Mouse (Mus musculus): ENCODE data around the gene Taf1c. TPM values are rescaled to one million over a fixed set of nuclear protein-coding genes. Genes with fewer than 3 reads are reported as not detected.

Taf1c gene
- polyA plus RNA-seq, 1 experiment from 2014 or later, result 11.7 TPM

- Histone ChIP-seq H3K4me3 (no peak overlapping the region), H3K4me2 (no peak overlapping the region), H3K4me1 (no peaks in the 10 kb centered on the region), H3K27ac (no peak overlapping the region), H3K36me3 (peaks cover 4% of the 10 kb centered on the region), H3K27me3 (no peaks in the 10 kb centered on the region), H3K9ac (no peak overlapping the region), H3K9me3 (no peaks in the 10 kb centered on the region)
- ATAC-seq (ENCODE audit: insufficient number of reproducible peaks, low FRiP score, low TSS enrichment, low read depth), result no peak
- 93% methylated on average over 7 of the region's 7 CpGs for WGBS
Observed at GRCm38 (mm10) chr8:119591456-119591855, 13.6 kb downstream of the Taf1c start.

- WGBS, result 81% methylated on average over 14 of the region's 14 CpGs
Observed at GRCm38 (mm10) chr8:119590348-119590747, 14.7 kb downstream of the Taf1c start.

GRCm38 (mm10) chr8:119588844-119589243, 16.2 kb downstream of the Taf1c start:
- H3K4me2 ChIP-seq, result no peak overlapping the region
- H3K36me3 ChIP-seq, result no peaks in the 10 kb centered on the region
- no peaks in the 10 kb centered on the region for H3K9me3 ChIP-seq
- no peaks in the 10 kb centered on the region for H3K27me3 ChIP-seq
- H3K4me3 ChIP-seq, result no peak overlapping the region
- H3K9ac ChIP-seq, result no peak overlapping the region
- no peak for ATAC-seq (ENCODE audit: insufficient number of reproducible peaks, low FRiP score, low TSS enrichment, low read depth)
- no peak overlapping the region for H3K27ac ChIP-seq
- H3K4me1 ChIP-seq, result peaks cover 5% of the 10 kb centered on the region
- WGBS, result 20% methylated on average over 10 of the region's 10 CpGs

More at GRCm38 (mm10) chr8:119590348-119590747, 14.7 kb downstream of the Taf1c start:
- H3K9ac ChIP-seq, result no peak overlapping the region
- no peak overlapping the region for H3K27ac ChIP-seq
- H3K4me3 ChIP-seq, result no peak overlapping the region
- no peak for ATAC-seq (ENCODE audit: insufficient number of reproducible peaks, low FRiP score, low TSS enrichment, low read depth)
- H3K9me3 ChIP-seq, result no peaks in the 10 kb centered on the region
- H3K36me3 ChIP-seq, result no peaks in the 10 kb centered on the region
- H3K4me1 ChIP-seq, result peaks cover 5% of the 10 kb centered on the region
- H3K27me3 ChIP-seq, result no peaks in the 10 kb centered on the region
- H3K4me2 ChIP-seq, result no peak overlapping the region

GRCm38 (mm10) chr8:119588321-119588720, 16.7 kb downstream of the Taf1c start:
- H3K4me2 ChIP-seq, result no peak overlapping the region
- no peak overlapping the region for H3K27ac ChIP-seq
- H3K9me3 ChIP-seq, result no peaks in the 10 kb centered on the region
- H3K4me1 ChIP-seq, result peaks cover 5% of the 10 kb centered on the region
- H3K27me3 ChIP-seq, result no peaks in the 10 kb centered on the region
- no peaks in the 10 kb centered on the region for H3K36me3 ChIP-seq
- no peak for ATAC-seq (ENCODE audit: insufficient number of reproducible peaks, low FRiP score, low TSS enrichment, low read depth)
- H3K9ac ChIP-seq, result no peak overlapping the region
- 61% methylated on average over 4 of the region's 4 CpGs for WGBS
- no peak overlapping the region for H3K4me3 ChIP-seq

- no peaks in the 10 kb centered on the region for H3K9me3 ChIP-seq
Observed at GRCm38 (mm10) chr8:119585901-119586300, 19.1 kb downstream of the Taf1c start.

GRCm38 (mm10) chr8:119580441-119581161, 24.4 kb downstream of the Taf1c start:
- 83% methylated on average over 5 of the region's 5 CpGs for WGBS
- Histone ChIP-seq H3K9ac (no peak overlapping the region), H3K4me2 (no peak overlapping the region), H3K36me3 (no peaks in the 10 kb centered on the region), H3K4me1 (peaks cover under 1% of the 10 kb centered on the region; the same call in 1 of the 2 replicates), H3K9me3 (no peaks in the 10 kb centered on the region), H3K27ac (no peak overlapping the region), H3K27me3 (peaks cover 32% of the 10 kb centered on the region), H3K4me3 (no peak overlapping the region)
- no peak for ATAC-seq (ENCODE audit: insufficient number of reproducible peaks, low FRiP score, low TSS enrichment, low read depth)

More at GRCm38 (mm10) chr8:119585901-119586300, 19.1 kb downstream of the Taf1c start:
- WGBS, result 16% methylated on average over 23 of the region's 24 CpGs
- H3K4me2 ChIP-seq, result peak overlapping the region; percentile 55
- no peaks in the 10 kb centered on the region for H3K27me3 ChIP-seq
- ATAC-seq (ENCODE audit: insufficient number of reproducible peaks, low FRiP score, low TSS enrichment, low read depth), result no peak
- peaks cover 5% of the 10 kb centered on the region for H3K4me1 ChIP-seq
- no peaks in the 10 kb centered on the region for H3K36me3 ChIP-seq
- H3K9ac ChIP-seq, result no peak overlapping the region; the same call in 1 of the 2 replicates
- peak overlapping the region; percentile 36 for H3K4me3 ChIP-seq
- no peak overlapping the region for H3K27ac ChIP-seq

DNA sequence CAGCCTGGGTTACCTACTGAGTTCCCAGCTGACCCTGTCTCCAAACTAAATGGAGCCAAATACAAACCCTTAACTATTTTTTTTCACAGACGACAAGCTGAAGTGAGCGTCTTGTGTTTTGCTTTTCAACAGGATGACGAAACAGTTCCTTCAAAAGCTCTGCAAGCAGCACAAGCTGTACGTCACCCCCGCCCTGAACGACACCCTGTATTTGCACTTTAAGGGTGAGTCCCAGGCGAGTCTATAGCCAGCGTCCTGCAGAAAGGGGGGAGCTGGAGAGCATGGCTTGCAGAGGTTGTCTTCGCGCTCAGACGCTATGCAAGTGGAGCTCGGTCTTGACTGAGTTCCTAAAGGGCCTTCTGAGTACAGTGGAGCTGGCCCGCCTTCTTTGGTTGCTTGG, 25.9 kb downstream of the Taf1c start:
- peaks cover 32% of the 10 kb centered on the region for H3K27me3 ChIP-seq
- ATAC-seq (ENCODE audit: insufficient number of reproducible peaks, low FRiP score, low TSS enrichment, low read depth), result no peak
- 38% methylated on average over 13 of the region's 13 CpGs for WGBS
- no peak overlapping the region for H3K4me3 ChIP-seq
- no peaks in the 10 kb centered on the region for H3K36me3 ChIP-seq
- no peaks in the 10 kb centered on the region for H3K9me3 ChIP-seq
- H3K9ac ChIP-seq, result no peak overlapping the region
- H3K27ac ChIP-seq, result no peak overlapping the region
- no peak overlapping the region for H3K4me2 ChIP-seq
- H3K4me1 ChIP-seq, result peaks cover 11% of the 10 kb centered on the region

DNA sequence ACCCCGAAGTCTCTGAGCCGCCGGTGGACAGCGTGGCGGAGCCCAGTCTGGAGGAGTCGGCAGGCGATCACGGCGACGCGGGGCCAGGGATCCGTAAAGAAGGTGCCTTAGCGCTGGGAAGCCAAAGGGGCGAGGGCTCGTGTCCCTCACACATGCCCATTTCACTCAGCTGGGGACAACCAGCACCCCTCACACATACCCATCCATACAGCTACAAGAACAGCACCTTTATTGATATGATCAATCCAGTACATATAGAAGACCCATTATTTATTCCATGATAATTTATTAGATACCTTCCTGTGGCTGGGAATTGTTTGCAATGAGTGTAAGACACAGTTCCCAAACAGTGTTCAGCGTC, 29.7 kb downstream of the Taf1c start:
- H3K4me2 ChIP-seq, result peak overlapping the region; percentile 97
- no peaks in the 10 kb centered on the region for H3K9me3 ChIP-seq
- no peak for ATAC-seq (ENCODE audit: insufficient number of reproducible peaks, low FRiP score, low TSS enrichment, low read depth)
- no peak overlapping the region for H3K27ac ChIP-seq
- 2% methylated on average over 16 of the region's 16 CpGs for WGBS
- peaks cover 16% of the 10 kb centered on the region for H3K4me1 ChIP-seq
- peaks cover 32% of the 10 kb centered on the region for H3K27me3 ChIP-seq
- H3K36me3 ChIP-seq, result no peaks in the 10 kb centered on the region
- peak overlapping the region; percentile 77 for H3K4me3 ChIP-seq
- peak overlapping the region; percentile 43; the same call in 1 of the 2 replicates for H3K9ac ChIP-seq

DNA sequence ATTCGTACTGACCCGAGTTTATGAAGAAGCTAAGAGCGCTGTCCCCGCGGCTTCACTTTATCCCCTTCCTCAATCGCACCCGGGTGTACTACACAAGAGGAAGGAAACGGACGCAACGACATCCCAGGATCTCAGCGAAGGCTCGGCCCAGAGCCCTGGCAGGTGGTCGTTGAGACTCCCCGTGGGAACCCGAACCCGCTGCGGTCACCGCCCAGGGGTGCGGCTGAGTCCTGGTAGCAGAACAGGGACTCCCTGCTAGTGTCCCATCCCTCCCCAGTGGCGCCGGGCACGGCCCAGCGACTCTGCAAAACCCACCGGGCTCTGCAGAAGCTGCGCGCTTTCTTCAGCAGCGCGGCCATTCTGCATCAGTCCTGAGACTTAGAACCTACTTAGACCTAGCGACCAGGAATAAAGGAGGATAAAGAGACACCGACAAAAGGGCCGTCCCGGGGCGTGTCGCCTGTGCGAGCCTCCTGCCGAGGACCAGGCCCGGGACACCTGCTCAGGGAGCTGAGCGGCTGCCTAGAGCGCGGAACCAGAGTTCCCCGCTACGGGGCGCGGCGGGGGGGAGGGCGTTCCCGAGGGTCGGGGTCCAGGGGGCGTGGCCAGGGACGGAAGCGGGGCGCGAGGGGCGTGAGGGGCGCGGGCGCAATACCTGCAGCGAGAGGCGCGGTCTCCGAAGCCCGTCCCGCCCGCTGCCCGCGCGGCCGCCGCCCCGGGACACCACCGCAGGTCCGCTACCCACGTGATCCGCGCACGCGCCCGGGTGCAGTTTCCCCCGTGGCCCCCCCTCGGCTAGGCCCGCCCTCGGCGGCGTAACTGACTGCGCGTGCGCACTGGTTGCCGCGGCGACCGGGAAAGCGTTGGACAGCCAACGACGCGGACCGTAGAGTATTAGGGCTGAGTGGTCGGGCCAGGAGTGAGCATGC, 30.3 kb downstream of the Taf1c start, which contains the start of the genes Hsdl1 and Dnaaf1:
Gene Hsdl1 (minus strand): TSS at position 747 of the 929 bp plus-strand sequence.
Gene Dnaaf1 (plus strand): TSS at position 799 of the 929 bp plus-strand sequence.
- Histone ChIP-seq H3K27me3 (peaks cover 30% of the 10 kb centered on the region), H3K9me3 (no peaks in the 10 kb centered on the region), H3K9ac (peak within 1 kb of the TSS; percentile 58), H3K4me1 (peaks cover 16% of the 10 kb centered on the region), H3K4me2 (peak within 1 kb of the TSS; percentile 97), H3K27ac (0 out of 2 replicates have a peak within 1 kb of the TSS, but pooled peaks have one; percentile 38), H3K36me3 (no peaks in the 10 kb centered on the region), H3K4me3 (peak within 1 kb of the TSS; percentile 77)
- peak; percentile 82 for ATAC-seq (ENCODE audit: insufficient number of reproducible peaks, low FRiP score, low TSS enrichment, low read depth)
- WGBS, result under 1% methylated on average over 96 of the region's 97 CpGs

DNA sequence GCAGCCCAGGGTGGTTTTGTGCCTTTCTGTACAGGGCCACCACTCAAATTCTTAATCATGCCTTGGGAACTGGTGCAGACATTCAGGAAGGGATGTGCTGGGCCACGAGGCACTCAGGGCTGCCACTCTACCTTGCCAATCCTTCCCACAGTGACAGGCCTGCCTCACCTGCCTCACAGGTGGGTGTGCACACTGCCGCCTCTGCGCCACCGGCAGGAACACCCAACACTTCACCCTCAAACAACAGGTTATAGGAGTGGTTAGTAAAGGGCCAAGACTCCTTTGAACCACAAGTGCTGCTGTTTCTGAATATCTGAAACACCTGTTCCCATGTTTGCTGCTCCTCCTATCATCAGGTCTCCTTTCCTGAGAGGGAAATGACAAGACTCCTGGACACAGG, 32.6 kb downstream of the Taf1c start:
- whole genome bisulfite sequencing, result 89% methylated on average over 4 of the region's 4 CpGs
- no peaks in the 10 kb centered on the region for H3K9me3 ChIP-seq
- ATAC-seq (ENCODE audit: insufficient number of reproducible peaks, low FRiP score, low TSS enrichment, low read depth), result no peak

GRCm38 (mm10) chr8:119571135-119571534, 33.9 kb downstream of the Taf1c start:
- 89% methylated on average over 6 of the region's 6 CpGs for WGBS
- H3K4me2 ChIP-seq, result no peak overlapping the region

More for the DNA sequence above, 32.6 kb downstream of the Taf1c start:
- Histone ChIP-seq H3K4me3 (no peak overlapping the region), H3K27me3 (peaks cover 17% of the 10 kb centered on the region), H3K4me2 (no peak overlapping the region), H3K36me3 (peaks cover 5% of the 10 kb centered on the region; the same call in 1 of the 2 replicates), H3K4me1 (peaks cover 16% of the 10 kb centered on the region), H3K27ac (no peak overlapping the region), H3K9ac (no peak overlapping the region)

More at GRCm38 (mm10) chr8:119571135-119571534, 33.9 kb downstream of the Taf1c start:
- Histone ChIP-seq H3K4me1 (peaks cover 16% of the 10 kb centered on the region), H3K9me3 (no peaks in the 10 kb centered on the region), H3K27ac (no peak overlapping the region), H3K4me3 (no peak overlapping the region), H3K36me3 (peaks cover 13% of the 10 kb centered on the region), H3K9ac (no peak overlapping the region), H3K27me3 (peaks cover 5% of the 10 kb centered on the region)
- ATAC-seq (ENCODE audit: insufficient number of reproducible peaks, low FRiP score, low TSS enrichment, low read depth), result no peak

Data from limb, embryonic 15.5 days (tissue).